15 mouse cellular contexts compared by ENCODE assay signal in the genomic region with DNA sequence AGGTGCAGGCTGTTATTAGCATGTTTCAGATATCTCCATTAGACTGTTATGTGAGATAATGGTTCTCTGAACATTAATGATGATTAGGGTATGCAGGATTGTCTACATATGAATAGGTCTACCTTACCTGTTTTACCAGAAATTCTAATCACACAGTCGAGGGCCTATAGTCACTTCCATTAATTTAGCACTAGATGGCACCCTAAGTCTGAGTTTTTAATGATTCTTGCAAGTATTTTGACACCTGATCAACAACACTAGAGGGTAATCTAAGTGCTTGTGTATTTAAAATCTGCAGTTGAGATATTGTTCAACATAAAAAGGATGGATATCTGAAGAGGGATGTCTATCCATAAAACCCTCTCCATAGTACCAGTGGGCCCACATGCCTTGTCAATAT.
A peak's percentile ranks its signal among the peaks of the same experiment; 100 is the strongest.
DNase-seq lines count a peak whose midpoint lies in the region; ATAC-seq and TF ChIP-seq lines count a peak whose summit lies in the region.
"Had no signal": no experiment of that assay in that cellular context is flagged by ENCODE, and none has a peak within 500 bp of the region (broad histone marks: within the 10 kb centered on the region; RNA-seq: fewer than 3 reads in every experiment).

No protein-coding gene starts in this region.

- no peak overlapping the region for H3K9ac ChIP-seq in heart, postnatal 0 days (replicated peaks; ENCODE audit: low read depth, low read length)
- no peak overlapping the region for H3K9ac ChIP-seq in lung, embryonic 14.5 days
- H3K9ac ChIP-seq: lung, embryonic 15.5 days had no signal

- H3K36me3 ChIP-seq in heart, postnatal 0 days (replicated peaks; ENCODE audit: control insufficient read depth, insufficient read depth, low read length), result no peaks in the 10 kb centered on the region
- no peaks in the 10 kb centered on the region for H3K36me3 ChIP-seq in lung, embryonic 14.5 days (ENCODE audit: insufficient read depth)
- H3K36me3 ChIP-seq: limb, embryonic 10.5 days; lung, embryonic 15.5 days had no signal

- H3K27ac ChIP-seq in heart, postnatal 0 days (ENCODE audit: low read depth), result no peak overlapping the region
- no peak overlapping the region for H3K27ac ChIP-seq in lung, embryonic 14.5 days (ENCODE audit: low read depth)
- H3K27ac ChIP-seq: limb, embryonic 10.5 days; lung, embryonic 15.5 days had no signal

- no peak for DNase-seq in heart, postnatal 0 days (ENCODE audit: low spot score)
- DNase-seq in heart, adult 18-20 months, result no peak
- DNase-seq in lung, embryonic 14.5 days, result peak; percentile 6
- DNase-seq in lung, adult 18-20 months, result no peak
- DNase-seq in R1 (ENCODE audit: low read depth, low spot score), result peak; percentile 28
- peak; percentile 48 for DNase-seq in retina, embryonic 14.5 days (ENCODE audit: low spot score)
- DNase-seq in frontal cortex, postnatal 10 days (ENCODE audit: low spot score in 2 of 2), result no peak
- no peak for DNase-seq in frontal cortex, adult 2 months (ENCODE audit: extremely low spot score in 1 of 2, low spot score in 1 of 2)
- DNase-seq: heart, adult 11 months; heart, postnatal 14 days; layer of hippocampus, adult 9-11 months; thymus, postnatal 14 days had no signal

- no peaks in the 10 kb centered on the region for H3K4me1 ChIP-seq in heart, postnatal 0 days (ENCODE audit: control insufficient read depth, insufficient read depth)
- H3K4me1 ChIP-seq in lung, embryonic 14.5 days (ENCODE audit: insufficient read depth), result no peaks in the 10 kb centered on the region
- H3K4me1 ChIP-seq: limb, embryonic 10.5 days; lung, embryonic 15.5 days had no signal

- no peaks in the 10 kb centered on the region for H3K27me3 ChIP-seq in heart, postnatal 0 days (ENCODE audit: control insufficient read depth, insufficient read depth, low read length)
- H3K27me3 ChIP-seq in lung, embryonic 14.5 days (ENCODE audit: insufficient read depth, low read length), result no peaks in the 10 kb centered on the region
- H3K27me3 ChIP-seq: lung, embryonic 15.5 days had no signal

- ATAC-seq in heart, postnatal 0 days (ENCODE audit: insufficient read depth, low read depth), result no peak
- ATAC-seq in lung, embryonic 14.5 days (ENCODE audit: insufficient read depth), result no peak

- no peak for TF ChIP-seq EP300 in heart, postnatal 0 days (IDR thresholded peaks at IDR 0.05; ENCODE audit: low read depth)

- 2% methylated on average over 1 of the region's 1 CpGs for whole genome bisulfite sequencing in heart, postnatal 0 days
- 11% methylated on average over 1 of the region's 1 CpGs for WGBS in lung, embryonic 14.5 days

- peak; percentile 24; the same call in 1 of the 2 replicates for TF ChIP-seq CTCF in heart, postnatal 0 days (IDR thresholded peaks at IDR 0.05; ENCODE audit: low read depth)
- TF ChIP-seq CTCF in lung, embryonic 14.5 days (IDR thresholded peaks at IDR 0.05; ENCODE audit: low read depth), result peak; percentile 24; the same call in 1 of the 2 replicates

- H3K4me2 ChIP-seq in heart, postnatal 0 days (ENCODE audit: low read depth, low read length), result no peak overlapping the region
- no peak overlapping the region for H3K4me2 ChIP-seq in lung, embryonic 14.5 days
- H3K4me2 ChIP-seq: lung, embryonic 15.5 days had no signal

- H3K4me3 ChIP-seq in heart, postnatal 0 days (ENCODE audit: low read depth, low read length), result no peak overlapping the region
- H3K4me3 ChIP-seq in lung, embryonic 14.5 days (ENCODE audit: low read depth, low read length), result no peak overlapping the region
- H3K4me3 ChIP-seq: limb, embryonic 10.5 days; lung, embryonic 15.5 days; myocyte had no signal

- H3K9me3 ChIP-seq in heart, postnatal 0 days (replicated peaks; ENCODE audit: control insufficient read depth, low read length), result no peaks in the 10 kb centered on the region
- H3K9me3 ChIP-seq in lung, embryonic 14.5 days (ENCODE audit: low read depth, low read length), result no peaks in the 10 kb centered on the region
- H3K9me3 ChIP-seq: limb, embryonic 10.5 days; lung, embryonic 15.5 days had no signal

Comparison
In these comparisons a context has a peak if more than half of its experiments do, and no peak if none do; other contexts are left out.
1. DNase-seq: peak in lung, embryonic 14.5 days (single experiment), R1 (single experiment) and retina, embryonic 14.5 days (single experiment); none in heart, postnatal 0 days (single experiment), heart, adult 18-20 months (0 of 2), lung, adult 18-20 months (0 of 2), frontal cortex, postnatal 10 days (0 of 2) and frontal cortex, adult 2 months (0 of 2).